Mouse (Mus musculus) megakaryocyte, embryonic 14.5 days (primary cell): ENCODE data around the gene Tspyl1.

ENCODE experiments used
- FLI1 ChIP-seq: IDR thresholded peaks from 2 replicates; pipeline ENCODE4 v1.6.1; 2012; ENCODE audit warnings: low read length, inconsistent platforms, mixed read lengths
- GATA1 ChIP-seq: IDR thresholded peaks from 3 replicates; pipeline ENCODE4 v1.6.1; 2012; ENCODE audit warnings: mixed read lengths, low read length, inconsistent platforms, borderline replicate concordance

- TF ChIP-seq GATA1 (no peak), FLI1 (no peak)
Observed at GRCm38 (mm10) chr10:34297299-34297979, 15.4 kb downstream of the Tspyl1 start, which contains the start of gene Tspyl4.
